Mouse (Mus musculus) lung, postnatal 25 days (tissue): ENCODE measurements around the gene Traf2.
A peak's percentile ranks its signal among the peaks of the same experiment; 100 is the strongest.

ENCODE experiments used
- DNase-seq: peaks from one replicate; pipeline ENCODE4 v3.0.0; 2022; ENCODE audit warnings: low spot score

Traf2 gene

GRCm38 (mm10) chr2:25546811-25547491 lies at the start of gene Traf2:
TSS of gene Traf2 (minus strand) at chr2:25546940.
- DNase-seq = peak; percentile 100

GRCm38 (mm10) chr2:25591863-25592262 lies 45.1 kb upstream of the Traf2 start:
- peak; percentile 48 for DNase-seq

GRCm38 (mm10) chr2:25588227-25588907 lies 41.6 kb upstream of the Traf2 start:
- no peak for DNase-seq

- DNase-seq = no peak
Measured at GRCm38 (mm10) chr2:25587290-25587689, 40.5 kb upstream of the Traf2 start.

- DNase-seq = no peak
Measured at GRCm38 (mm10) chr2:25585601-25586000, 38.9 kb upstream of the Traf2 start.

GRCm38 (mm10) chr2:25584856-25585255 lies 38.1 kb upstream of the Traf2 start:
- DNase-seq = no peak

- DNase-seq = no peak
Measured at GRCm38 (mm10) chr2:25584152-25584551, 37.4 kb upstream of the Traf2 start.

GRCm38 (mm10) chr2:25583571-25583970 lies 36.8 kb upstream of the Traf2 start:
- DNase-seq = no peak

GRCm38 (mm10) chr2:25583120-25583481 lies 36.4 kb upstream of the Traf2 start:
- DNase-seq = no peak

- DNase-seq = no peak
Measured at GRCm38 (mm10) chr2:25582466-25583119, 35.9 kb upstream of the Traf2 start.

GRCm38 (mm10) chr2:25581901-25582301 lies 35.2 kb upstream of the Traf2 start:
- no peak for DNase-seq

- DNase-seq = peak; percentile 67
Measured at GRCm38 (mm10) chr2:25581294-25581864, 34.6 kb upstream of the Traf2 start, which contains the start of gene Ajm1. TSS of gene Ajm1 (minus strand) at chr2:25581757.

GRCm38 (mm10) chr2:25580621-25581101 lies 33.9 kb upstream of the Traf2 start:
- DNase-seq = no peak

GRCm38 (mm10) chr2:25579737-25580460 lies 33.2 kb upstream of the Traf2 start:
- peak; percentile 57 for DNase-seq

GRCm38 (mm10) chr2:25578796-25579736 lies 32.3 kb upstream of the Traf2 start:
- DNase-seq = no peak

- no peak for DNase-seq
Measured at GRCm38 (mm10) chr2:25577951-25578795, 31.4 kb upstream of the Traf2 start.

- DNase-seq = no peak
Measured at GRCm38 (mm10) chr2:25576965-25577891, 30.5 kb upstream of the Traf2 start.

GRCm38 (mm10) chr2:25576028-25576850 lies 29.5 kb upstream of the Traf2 start:
- no peak for DNase-seq
